Mouse (Mus musculus) heart, embryonic 14.5 days (tissue): ENCODE data around the gene Stk38. TPM values are rescaled to one million over a fixed set of nuclear protein-coding genes. Genes with fewer than 3 reads are reported as not detected.

ENCODE experiments used
- ATAC-seq: fragments of 200-750 bp; cut with Nextera tagmentation; 2 replicates; pipeline ENCODE4 v1.8.0; 2017; ENCODE audit warnings: low read depth, moderate TSS enrichment; ENCODE audit not compliant: insufficient number of reproducible peaks, insufficient read depth, low FRiP score
- H3K27ac ChIP-seq, 2 experiments: fragments of 200-500 bp in 1 of 2; fragments of 300-500 bp in 1 of 2; sonication (generic) in 1 of 2; replicated peaks in 1 of 2; 2 replicates each; pipeline ENCODE4 v1.5.1; 2012 to 2014; ENCODE audit warnings: low read depth in 2 of 2, low read length in 2 of 2, control low read depth in 1 of 2, mild to moderate bottlenecking in 1 of 2, mixed read lengths in 1 of 2; ENCODE audit not compliant: control insufficient read depth in 1 of 2, insufficient read depth in 1 of 2
- H3K27me3 ChIP-seq: fragments of 300-500 bp; sonication (generic); 2 replicates; pipeline ENCODE4 v1.6.1; 2014; ENCODE audit warnings: mild to moderate bottlenecking, low read length, control low read depth; ENCODE audit not compliant: control insufficient read depth, insufficient read depth
- H3K36me3 ChIP-seq: fragments of 300-500 bp; sonication (generic); 2 replicates; pipeline ENCODE4 v1.6.1; 2014; ENCODE audit warnings: mild to moderate bottlenecking, control low read depth, low read length, mixed read lengths; ENCODE audit not compliant: control insufficient read depth, insufficient read depth
- H3K4me1 ChIP-seq, 2 experiments: fragments of 200-500 bp in 1 of 2; fragments of 300-500 bp in 1 of 2; sonication (generic) in 1 of 2; 2 replicates each; pipeline ENCODE4 v1.6.1; 2012 to 2014; ENCODE audit warnings: low read length in 2 of 2, control low read depth in 1 of 2, mixed read lengths in 1 of 2; ENCODE audit not compliant: control insufficient read depth in 2 of 2, insufficient read depth in 2 of 2
- H3K4me2 ChIP-seq: fragments of 300-500 bp; sonication (generic); 2 replicates; pipeline ENCODE4 v1.6.1; 2014; ENCODE audit warnings: mild to moderate bottlenecking, low read length
- H3K4me3 ChIP-seq, 2 experiments: fragments of 200-500 bp in 1 of 2; fragments of 300-500 bp in 1 of 2; sonication (generic) in 1 of 2; 2 replicates each; pipeline ENCODE4 v1.5.1; 2012 to 2014; ENCODE audit warnings: low read length in 2 of 2, mild to moderate bottlenecking in 2 of 2, control low read depth in 1 of 2, low read depth in 1 of 2, moderate library complexity in 1 of 2; ENCODE audit not compliant: control insufficient read depth in 1 of 2, insufficient read depth in 1 of 2
- H3K9ac ChIP-seq: fragments of 300-500 bp; sonication (generic); 2 replicates; pipeline ENCODE4 v1.6.1; 2014; ENCODE audit warnings: mild to moderate bottlenecking, low read length
- H3K9me3 ChIP-seq: fragments of 300-500 bp; sonication (generic); 2 replicates; pipeline ENCODE4 v1.6.1; 2016; ENCODE audit warnings: low read length, control low read depth; ENCODE audit not compliant: control insufficient read depth
- WGBS: fragments of 180-500 bp; shearing (Covaris S2); extraction: QIAGEN DNeasy Blood & Tissue Kit; methylation state at CpG from one replicate; pipeline ENCODE4 v1.1.7; 2014; 5-methylcytosine and 5-hydroxymethylcytosine counted together
- polyA plus RNA-seq: library from polyadenylated mRNA; unstranded; fragments of >200 nt; fragmentation: Nextera tagmentation; extraction: Ambion mirVana; gene quantifications from 2 replicates; pipeline ENCODE4 v1.2.1, GENCODE M21; 2014

Gene Stk38
- polyA plus RNA-seq, 1 experiment from 2014 or later: 70.3 TPM

GRCm38 (mm10) chr17:28929369-28929768, 78.4 kb downstream of the Stk38 start:
- Histone ChIP-seq H3K36me3 (no peaks in the 10 kb centered on the region), H3K27me3 (no peaks in the 10 kb centered on the region), H3K9me3 (no peaks in the 10 kb centered on the region), H3K4me3 (no peak overlapping the region), H3K4me1 (peaks cover 9 to 12% of the 10 kb centered on the region in 2 experiments; a peak in 3 of 4 replicates), H3K4me2 (no peak overlapping the region), H3K9ac (no peak overlapping the region), H3K27ac (no peak overlapping the region; a peak in 1 of 4 replicates)
- no peak for ATAC-seq
- 97% methylated on average over 4 of the region's 4 CpGs for WGBS

GRCm38 (mm10) chr17:28928004-28928403, 79.8 kb downstream of the Stk38 start:
- no peaks in the 10 kb centered on the region for H3K36me3 ChIP-seq
- H3K27me3 ChIP-seq: no peaks in the 10 kb centered on the region
- no peak overlapping the region for H3K4me2 ChIP-seq
- peaks cover 9 to 12% of the 10 kb centered on the region in 2 experiments; a peak in 3 of 4 replicates for H3K4me1 ChIP-seq
- H3K4me3 ChIP-seq: no peak overlapping the region
- 81% methylated on average over 9 of the region's 9 CpGs for WGBS
- no peak for ATAC-seq
- no peak overlapping the region for H3K27ac ChIP-seq
- H3K9ac ChIP-seq: no peak overlapping the region
- H3K9me3 ChIP-seq: no peaks in the 10 kb centered on the region

GRCm38 (mm10) chr17:28926866-28927635, 80.7 kb downstream of the Stk38 start:
- Histone ChIP-seq H3K4me3 (no peak overlapping the region), H3K27ac (no peak overlapping the region), H3K9ac (no peak overlapping the region), H3K36me3 (no peaks in the 10 kb centered on the region), H3K27me3 (no peaks in the 10 kb centered on the region), H3K4me2 (no peak overlapping the region), H3K9me3 (no peaks in the 10 kb centered on the region), H3K4me1 (peaks cover 9 to 12% of the 10 kb centered on the region in 2 experiments; a peak in 3 of 4 replicates)
- no peak for ATAC-seq
- WGBS: 43% methylated on average over 15 of the region's 15 CpGs

- Histone ChIP-seq H3K4me3 (no peak overlapping the region), H3K4me2 (peak overlapping the region; percentile 35; the same call in 1 of the 2 replicates), H3K9me3 (no peaks in the 10 kb centered on the region), H3K9ac (no peak overlapping the region), H3K27me3 (no peaks in the 10 kb centered on the region), H3K4me1 (peaks cover 9% of the 10 kb centered on the region in 2 experiments; a peak in 3 of 4 replicates), H3K27ac (no peak overlapping the region), H3K36me3 (no peaks in the 10 kb centered on the region)
- ATAC-seq: no peak
- 7% methylated on average over 13 of the region's 13 CpGs for WGBS
Observed at GRCm38 (mm10) chr17:28926380-28926779, 81.4 kb downstream of the Stk38 start.

GRCm38 (mm10) chr17:28924957-28925595, 82.7 kb downstream of the Stk38 start:
- Histone ChIP-seq H3K27ac (no peak overlapping the region), H3K4me1 (peaks cover 4 to 13% of the 10 kb centered on the region in 2 experiments; a peak in 3 of 4 replicates), H3K9me3 (no peaks in the 10 kb centered on the region), H3K9ac (no peak overlapping the region), H3K4me2 (no peak overlapping the region), H3K27me3 (no peaks in the 10 kb centered on the region), H3K36me3 (no peaks in the 10 kb centered on the region), H3K4me3 (no peak overlapping the region)
- 84% methylated on average over 8 of the region's 8 CpGs for WGBS
- ATAC-seq: no peak

- ATAC-seq: no peak
- WGBS: 63% methylated on average over 6 of the region's 6 CpGs
- Histone ChIP-seq H3K4me1 (peaks cover 2 to 8% of the 10 kb centered on the region in 2 experiments; a peak in 2 of 4 replicates), H3K27ac (no peak overlapping the region), H3K27me3 (no peaks in the 10 kb centered on the region), H3K4me2 (no peak overlapping the region), H3K9ac (no peak overlapping the region), H3K4me3 (no peak overlapping the region), H3K36me3 (no peaks in the 10 kb centered on the region), H3K9me3 (no peaks in the 10 kb centered on the region)
Observed at GRCm38 (mm10) chr17:28922096-28922495, 85.7 kb downstream of the Stk38 start.

- Histone ChIP-seq H3K27me3 (no peaks in the 10 kb centered on the region), H3K9me3 (no peaks in the 10 kb centered on the region), H3K36me3 (no peaks in the 10 kb centered on the region), H3K4me1 (peaks cover 2 to 6% of the 10 kb centered on the region in 2 experiments; a peak in 2 of 4 replicates), H3K9ac (no peak overlapping the region), H3K4me2 (peak overlapping the region; percentile 32; the same call in 1 of the 2 replicates), H3K4me3 (no peak overlapping the region), H3K27ac (no peak overlapping the region)
- no peak for ATAC-seq
- WGBS: 15% methylated on average over 8 of the region's 8 CpGs
Observed at GRCm38 (mm10) chr17:28921086-28921485, 86.7 kb downstream of the Stk38 start.
